Mouse (Mus musculus) cerebellum, postnatal 4 days (tissue): ENCODE results near the gene Abcg3.
"Not testable (repeated sequence)": the region's sequence is repeated elsewhere in the genome, so short reads cannot be mapped to it uniquely, and the experiment has no call there.

Source experiments
- DNase-seq, 2 experiments: peaks; one replicate each; pipeline ENCODE4 v3.0.0; 2022; ENCODE audit warnings: low spot score in 2 of 2, mixed read lengths in 1 of 2

The Abcg3 gene

DNA sequence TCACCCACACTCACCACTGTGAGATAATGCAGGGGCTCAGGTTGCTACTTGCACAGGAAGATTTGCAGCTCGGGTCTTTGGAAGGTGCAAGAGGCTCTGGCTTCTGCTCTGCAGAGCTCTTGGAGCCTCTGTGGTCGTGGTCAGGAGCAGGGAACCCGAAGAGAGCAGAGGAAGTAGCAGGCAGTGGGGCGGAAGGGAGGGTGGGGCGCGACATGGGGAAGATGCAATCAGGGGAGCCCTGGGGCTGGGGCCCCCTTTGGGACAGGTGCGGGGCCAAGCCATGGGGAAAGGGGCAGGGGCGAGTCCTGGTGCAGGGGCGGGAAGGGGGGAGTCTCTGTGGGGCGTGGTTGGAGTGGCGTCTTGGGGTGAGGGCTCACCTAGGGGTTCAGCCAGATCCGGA is at the start of gene Abcg3:
Gene Abcg3 (minus strand): TSS at position 184 of the 400 bp plus-strand sequence.
- DNase-seq = no peak

DNA sequence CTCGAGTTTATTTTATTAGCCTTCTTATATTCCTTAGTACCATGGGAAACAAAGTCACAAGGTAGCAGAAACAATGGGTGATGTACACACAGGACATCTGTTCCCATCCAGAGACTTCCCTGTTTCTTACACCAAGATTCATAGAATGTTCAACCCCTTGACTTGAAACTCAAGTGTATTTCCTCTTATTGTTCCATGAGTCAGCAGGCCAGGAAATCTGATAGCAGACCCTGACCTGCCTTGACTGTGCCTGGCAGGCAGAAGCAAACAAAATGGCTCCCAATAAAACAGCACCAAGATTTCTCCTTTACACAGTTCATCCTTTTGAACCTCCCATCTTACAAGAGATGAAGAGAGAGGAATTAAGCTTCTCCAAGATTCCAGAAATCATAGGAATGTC is 30.0 kb upstream of the Abcg3 start:
- no peak for DNase-seq

DNA sequence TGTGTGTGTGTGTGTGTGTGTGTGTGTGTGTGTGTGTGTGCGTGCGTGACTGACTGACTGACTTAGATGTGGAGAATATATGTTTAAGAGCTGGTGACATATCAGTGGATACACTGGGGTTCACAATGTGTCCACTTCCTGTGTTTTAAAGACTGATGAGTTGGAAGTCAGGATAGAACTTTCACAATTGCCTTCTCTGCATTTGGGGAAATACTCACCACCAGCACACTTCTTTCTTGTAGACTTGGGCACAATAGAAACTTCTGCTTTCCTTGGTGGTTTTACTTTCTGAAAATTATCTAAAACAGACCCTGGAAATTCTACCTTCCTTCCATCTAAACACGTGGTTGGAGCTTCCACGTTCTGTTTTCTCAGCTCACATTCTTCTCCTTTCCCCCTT is 29.1 kb upstream of the Abcg3 start:
- DNase-seq = no peak

DNA sequence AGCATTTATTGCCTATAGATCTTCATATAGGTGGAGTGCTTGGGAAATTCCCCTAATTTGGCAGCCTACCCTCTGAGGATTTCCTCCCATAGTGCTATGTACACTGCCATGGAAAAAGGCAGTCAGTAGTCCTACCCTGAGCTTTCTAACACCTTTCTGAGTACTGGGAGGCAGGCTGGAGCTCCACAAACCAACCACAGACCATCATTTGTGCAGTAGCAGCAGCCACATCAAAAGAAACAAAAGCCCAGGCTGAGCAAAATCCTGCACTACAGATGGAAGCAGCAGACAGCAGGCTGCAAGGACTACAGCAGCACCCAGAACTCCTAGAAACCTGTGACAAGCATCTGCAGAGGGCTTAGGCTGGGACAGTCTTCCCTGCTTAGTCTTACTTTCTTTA is 27.9 kb upstream of the Abcg3 start:
- DNase-seq = no peak

DNA sequence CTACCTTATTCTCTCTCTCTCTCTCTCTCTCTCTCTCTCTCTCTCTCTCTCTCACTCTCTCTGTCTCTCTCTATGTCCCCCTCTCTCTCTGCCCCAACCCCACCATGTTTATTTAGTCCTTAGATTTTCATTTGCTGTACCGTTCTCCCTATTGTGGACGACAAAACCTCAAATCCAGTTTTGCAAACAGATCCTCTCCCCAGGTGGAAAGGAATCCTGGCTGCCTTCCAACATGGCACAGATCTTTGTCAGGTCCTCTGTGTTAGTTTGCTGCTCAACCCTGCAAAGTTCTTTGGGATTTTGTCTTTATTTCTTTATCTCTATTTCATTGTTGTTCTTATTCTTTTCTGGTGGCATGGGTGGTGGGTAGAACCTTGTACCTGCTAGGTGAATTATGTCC is 6.9 kb upstream of the Abcg3 start:
- no peak for DNase-seq

DNA sequence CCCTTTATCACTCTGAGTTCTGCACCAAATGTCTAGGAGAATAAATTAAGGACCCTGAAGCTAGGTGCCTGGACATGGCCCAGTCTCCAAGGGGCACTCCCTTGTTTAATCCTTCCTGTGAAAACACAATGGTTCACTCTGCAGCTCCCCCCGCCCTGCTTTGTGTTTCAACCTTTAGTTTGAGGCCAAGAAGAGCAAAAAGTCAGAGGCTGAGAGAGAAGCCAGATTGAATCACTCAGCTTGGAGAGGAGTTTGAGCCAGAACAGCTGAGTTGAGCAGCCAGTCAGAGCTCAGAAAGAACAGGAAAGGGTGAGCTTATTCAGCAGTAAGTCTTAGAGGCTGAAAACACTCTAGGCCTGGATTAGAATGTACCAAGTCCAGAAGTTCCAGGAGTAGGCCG is 5.5 kb upstream of the Abcg3 start:
- no peak for DNase-seq

DNA sequence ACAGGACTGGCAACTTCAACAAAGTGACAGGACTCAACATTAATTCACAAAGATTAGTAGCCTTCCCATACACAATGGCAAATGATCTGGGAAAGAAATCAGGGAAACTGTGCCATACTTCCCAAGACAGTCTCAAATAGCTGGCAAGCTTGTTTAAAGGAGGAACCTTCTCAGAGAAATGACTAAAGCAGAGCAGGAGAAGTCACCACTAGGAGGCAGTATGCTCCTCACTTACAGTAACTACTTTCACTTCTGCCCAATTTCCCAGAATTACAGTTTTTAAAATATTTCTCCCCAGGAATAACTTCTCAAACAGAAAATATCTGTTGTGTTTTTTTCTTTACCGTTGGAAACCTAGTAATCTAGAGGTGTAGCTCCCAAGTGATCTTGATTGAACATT is 4.2 kb upstream of the Abcg3 start:
- DNase-seq = no peak

DNA sequence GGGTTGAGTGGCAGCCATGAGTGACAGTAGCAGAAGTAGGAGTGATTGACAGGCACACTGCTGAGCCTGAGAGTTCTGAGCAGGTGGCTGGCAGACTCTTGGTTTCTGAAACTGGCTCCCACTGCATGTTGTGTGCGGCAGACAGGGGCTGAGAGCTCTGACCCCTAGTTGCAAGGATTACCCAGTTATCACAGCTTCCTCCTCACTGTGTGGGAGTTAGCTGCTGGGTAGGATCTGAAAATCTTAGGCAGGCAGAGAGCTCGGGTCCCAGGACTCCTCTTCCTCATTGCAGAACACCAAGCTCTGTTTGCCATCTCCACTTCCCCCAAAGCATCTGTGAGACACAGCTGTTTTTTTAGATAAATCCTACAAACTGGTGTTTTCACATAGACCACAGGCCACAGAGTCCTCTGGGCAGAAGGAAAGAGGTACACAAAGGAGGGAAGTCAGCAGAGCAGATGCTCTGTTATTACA is 3.4 kb downstream of the Abcg3 start:
- DNase-seq = no peak

DNA sequence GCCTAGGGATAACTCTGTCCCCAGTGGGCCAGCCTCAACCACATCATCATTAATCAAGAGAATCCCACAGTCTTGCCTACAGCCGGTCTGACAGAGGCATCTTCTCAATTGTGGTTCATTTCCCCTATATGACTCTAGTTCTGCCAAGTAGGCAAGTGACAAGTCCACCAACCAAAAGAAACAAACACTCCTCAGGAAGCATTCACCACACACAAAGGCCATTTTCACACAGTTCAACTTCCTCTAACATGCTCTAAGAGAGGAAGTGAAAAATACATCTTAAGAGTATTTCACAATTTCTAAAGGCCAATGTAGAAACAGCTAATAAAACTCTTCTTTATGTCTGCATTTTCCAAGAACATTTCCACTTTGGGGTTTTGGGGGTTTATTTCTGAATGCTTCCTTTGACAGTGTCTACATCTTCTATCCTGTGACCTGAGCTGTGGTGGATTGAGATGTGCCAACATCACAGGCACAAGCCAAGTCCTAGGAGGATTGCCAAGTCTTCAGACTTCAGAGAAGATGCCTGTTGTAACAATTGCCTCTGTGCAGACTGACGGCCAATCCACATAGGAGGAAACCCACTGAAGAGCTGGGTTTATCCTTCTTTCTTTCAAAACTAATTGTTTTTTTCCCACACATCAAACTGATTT is 24.3 kb downstream of the Abcg3 start:
- no peak for DNase-seq

DNA sequence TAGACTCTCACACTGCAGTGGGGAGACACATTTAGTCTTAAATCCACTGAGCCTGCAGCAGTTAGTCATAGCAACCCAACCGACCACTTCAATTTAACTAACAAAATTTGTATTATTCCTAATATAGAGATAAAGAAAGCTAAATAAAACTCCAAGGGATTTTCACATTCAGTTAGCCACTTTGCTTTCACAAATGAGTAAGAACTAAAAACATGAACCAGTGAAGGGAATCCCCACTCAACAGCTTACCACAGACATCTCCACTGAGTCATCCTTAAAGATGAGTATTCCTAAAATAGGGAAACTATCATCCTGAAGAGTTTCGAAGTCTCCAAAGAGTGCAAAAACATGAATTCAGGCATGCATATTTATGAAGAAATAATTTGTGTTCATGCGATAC is 27.3 kb downstream of the Abcg3 start:
- no peak for DNase-seq

DNA sequence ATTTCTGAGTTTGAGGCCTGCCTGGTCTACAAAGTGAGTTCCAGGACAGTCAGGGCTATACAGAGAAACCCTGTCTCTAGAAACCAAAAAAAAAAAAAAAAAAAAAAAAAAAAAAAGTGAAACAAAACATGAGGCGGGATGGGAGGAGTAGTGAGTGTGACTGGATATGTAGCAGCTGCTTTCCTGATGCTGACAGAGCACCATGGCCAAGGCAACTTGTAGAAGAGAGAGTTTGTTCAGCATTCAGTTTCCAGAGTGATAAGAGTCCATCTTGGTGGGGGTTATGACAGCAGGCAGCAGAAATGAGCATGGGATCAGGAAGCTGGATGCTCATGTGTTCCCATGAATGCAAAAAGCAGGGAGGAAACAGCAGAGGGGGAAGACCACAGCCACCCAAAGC is 35.6 kb downstream of the Abcg3 start:
- DNase-seq = no peak

DNA sequence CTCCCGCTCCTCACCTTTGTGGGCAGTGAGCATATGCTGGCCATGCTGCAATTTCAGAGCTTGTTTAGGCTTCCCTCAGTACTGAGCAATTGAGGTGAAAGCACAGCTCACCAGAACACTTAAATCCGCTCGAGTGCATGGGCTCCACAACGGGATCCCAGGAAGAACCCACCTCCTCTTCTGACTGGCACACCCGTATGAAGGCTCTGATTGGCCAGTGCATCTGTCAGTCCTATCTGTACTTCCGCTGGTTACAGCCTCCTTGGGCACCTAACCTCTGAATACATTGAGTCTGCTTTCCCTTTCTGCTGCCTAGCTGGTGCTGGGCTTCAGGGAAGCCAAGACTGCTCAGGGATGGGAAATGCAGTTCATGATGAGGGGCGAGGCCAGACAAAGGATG is 48.4 kb downstream of the Abcg3 start:
- no peak for DNase-seq

DNA sequence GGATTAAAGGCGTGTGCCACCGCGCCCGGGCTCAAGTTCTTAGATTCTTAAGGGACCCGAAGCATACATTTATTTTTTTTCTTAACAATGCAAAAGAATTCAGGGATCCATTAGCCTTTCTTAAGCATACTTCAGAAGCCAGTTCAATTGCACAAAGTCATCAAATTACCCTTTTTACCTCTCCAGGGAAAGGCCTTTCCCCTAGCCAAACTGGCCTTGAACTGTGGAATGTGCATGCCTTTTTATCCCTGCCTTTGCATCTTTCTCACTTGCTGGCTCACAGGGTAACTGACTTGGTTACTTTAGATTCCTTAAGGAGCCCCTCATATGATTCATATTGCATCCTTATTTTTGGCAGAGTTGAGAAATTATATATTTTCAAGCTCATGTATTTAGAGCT is 76.0 kb downstream of the Abcg3 start:
- not testable (repeated sequence) for DNase-seq
